Mouse (Mus musculus) monocyte, adult 2 months (primary cell): ENCODE data around the gene Agxt.

Experiments used
- DNase-seq, 2 experiments: peaks; one replicate each; pipeline ENCODE4 v3.0.0; 2022; ENCODE audit warnings: low spot score in 2 of 2, low read depth in 1 of 2

Agxt gene

DNA sequence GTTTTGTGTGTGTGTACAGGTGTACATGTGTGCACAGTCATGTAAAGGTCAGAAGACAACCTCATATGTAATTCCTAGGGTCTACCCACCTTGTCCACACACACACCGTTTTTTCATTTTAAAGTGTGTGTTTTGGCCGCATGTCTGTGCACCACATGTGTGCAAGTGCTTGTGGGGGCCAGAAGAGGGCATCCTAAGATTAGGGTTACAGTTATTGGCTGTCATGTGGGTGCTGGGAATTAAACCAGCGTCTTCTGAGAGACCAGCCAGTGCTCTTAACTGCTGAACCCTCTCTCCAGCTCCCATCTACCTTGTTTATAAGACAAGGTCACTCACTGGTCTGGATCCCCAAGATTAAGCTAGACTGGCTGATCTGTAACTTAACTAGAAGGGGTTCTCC lies 59.9 kb downstream of the Agxt start:
- no peak for DNase-seq
